Mouse (Mus musculus) liver, adult 2 months (tissue): Measurements from ENCODE around the gene Ccdc77.

ENCODE experiments used
- CTCF ChIP-seq: fragments of 200-500 bp; IDR thresholded peaks from 2 replicates; pipeline ENCODE4 v1.5.1; 2011; ENCODE audit warnings: low read depth, low read length, control low read depth
- POLR2A ChIP-seq: fragments of 200-500 bp; IDR thresholded peaks from 2 replicates; pipeline ENCODE4 v1.6.1; 2011; ENCODE audit warnings: low read length, control low read depth; ENCODE audit not compliant: insufficient read depth; ENCODE audit errors: extremely low read depth

DNA sequence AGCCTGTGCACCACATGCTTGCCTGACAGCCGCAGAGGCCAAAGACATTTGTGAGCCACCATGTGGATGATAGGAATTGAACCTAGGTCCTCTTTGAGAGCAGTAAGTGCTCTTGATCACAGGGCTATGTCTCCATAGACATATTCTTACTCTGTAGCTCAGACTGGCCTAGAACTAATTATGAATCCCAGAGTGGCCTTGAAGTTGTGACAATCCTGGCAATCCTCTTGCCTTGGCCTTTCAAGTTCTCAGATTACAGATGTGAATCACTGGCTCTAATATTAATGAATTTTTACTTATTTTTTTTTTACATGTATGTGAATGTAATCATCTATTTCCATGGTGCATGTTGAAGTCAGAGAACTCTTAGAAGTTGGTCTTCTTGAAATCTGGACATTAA, 39.8 kb upstream of the Ccdc77 start:
- TF ChIP-seq CTCF, result no peak
- TF ChIP-seq POLR2A, result no peak
